Mouse (Mus musculus): ENCODE data around the gene Pi16. TPM values are rescaled to one million over a fixed set of nuclear protein-coding genes. Genes with fewer than 3 reads are reported as not detected.

Pi16 gene
- polyA plus RNA-seq, 1 experiment from 2014 or later, result 2.2 TPM

- H3K4me2 ChIP-seq (ENCODE audit: low read depth, low read length), result no peak overlapping the region
- H3K9ac ChIP-seq (replicated peaks), result no peak overlapping the region
- H3K4me3 ChIP-seq (ENCODE audit: low read depth, low read length), result no peak overlapping the region
- H3K9me3 ChIP-seq (ENCODE audit: low read length), result no peaks in the 10 kb centered on the region
- peaks cover 50% of the 10 kb centered on the region for H3K36me3 ChIP-seq (replicated peaks; ENCODE audit: insufficient read depth, low read length)
- no peak for TF ChIP-seq CTCF (IDR thresholded peaks at IDR 0.05; ENCODE audit: low read depth)
- no peak for TF ChIP-seq EP300 (IDR thresholded peaks at IDR 0.05; ENCODE audit: low read depth)
- H3K27me3 ChIP-seq (ENCODE audit: insufficient read depth, low read length), result no peaks in the 10 kb centered on the region
- H3K4me1 ChIP-seq (ENCODE audit: insufficient read depth), result peaks cover 29% of the 10 kb centered on the region
- no peak for DNase-seq
- no peak for ATAC-seq
- WGBS (ENCODE audit: insufficient replicate concordance), result 92% methylated on average over 6 of the region's 6 CpGs
- no peak overlapping the region for H3K27ac ChIP-seq (ENCODE audit: low read depth)
Measured at GRCm38 (mm10) chr17:29301421-29301820, 16.1 kb upstream of the Pi16 start.

GRCm38 (mm10) chr17:29302149-29302548 is 15.3 kb upstream of the Pi16 start:
- Histone ChIP-seq H3K36me3 (replicated peaks; ENCODE audit: insufficient read depth, low read length) (peaks cover 43% of the 10 kb centered on the region), H3K27ac (ENCODE audit: low read depth) (no peak overlapping the region), H3K9ac (replicated peaks) (no peak overlapping the region), H3K4me1 (ENCODE audit: insufficient read depth) (peaks cover 27% of the 10 kb centered on the region), H3K4me3 (ENCODE audit: low read depth, low read length) (no peak overlapping the region), H3K4me2 (ENCODE audit: low read depth, low read length) (no peak overlapping the region), H3K27me3 (ENCODE audit: insufficient read depth, low read length) (no peaks in the 10 kb centered on the region), H3K9me3 (ENCODE audit: low read length) (no peaks in the 10 kb centered on the region)
- WGBS (ENCODE audit: insufficient replicate concordance), result 63% methylated on average over 5 of the region's 5 CpGs
- ATAC-seq, result no peak
- no peak for DNase-seq
- TF ChIP-seq EP300 (IDR thresholded peaks at IDR 0.05; ENCODE audit: low read depth), result no peak
- no peak for TF ChIP-seq CTCF (IDR thresholded peaks at IDR 0.05; ENCODE audit: low read depth)

- Histone ChIP-seq H3K9me3 (ENCODE audit: low read length) (no peaks in the 10 kb centered on the region), H3K4me1 (ENCODE audit: insufficient read depth) (peaks cover 27% of the 10 kb centered on the region), H3K36me3 (replicated peaks; ENCODE audit: insufficient read depth, low read length) (peaks cover 34% of the 10 kb centered on the region), H3K4me3 (ENCODE audit: low read depth, low read length) (no peak overlapping the region), H3K27ac (ENCODE audit: low read depth) (peak overlapping the region; percentile 64; the same call in 1 of the 2 replicates), H3K27me3 (ENCODE audit: insufficient read depth, low read length) (no peaks in the 10 kb centered on the region), H3K9ac (replicated peaks) (no peak overlapping the region), H3K4me2 (ENCODE audit: low read depth, low read length) (no peak overlapping the region)
- no peak for DNase-seq
- ATAC-seq, result no peak
- 57% methylated on average over 3 of the region's 3 CpGs for WGBS (ENCODE audit: insufficient replicate concordance)
- TF ChIP-seq EP300 (IDR thresholded peaks at IDR 0.05; ENCODE audit: low read depth), result no peak
- TF ChIP-seq CTCF (IDR thresholded peaks at IDR 0.05; ENCODE audit: low read depth), result peak; percentile 52
Measured at GRCm38 (mm10) chr17:29303087-29303486, 14.4 kb upstream of the Pi16 start.

- Histone ChIP-seq H3K36me3 (replicated peaks; ENCODE audit: insufficient read depth, low read length) (peaks cover 30% of the 10 kb centered on the region), H3K9ac (replicated peaks) (no peak overlapping the region), H3K4me3 (ENCODE audit: low read depth, low read length) (no peak overlapping the region), H3K4me1 (ENCODE audit: insufficient read depth) (peaks cover 27% of the 10 kb centered on the region), H3K27ac (ENCODE audit: low read depth) (peak overlapping the region; percentile 64), H3K27me3 (ENCODE audit: insufficient read depth, low read length) (no peaks in the 10 kb centered on the region), H3K9me3 (ENCODE audit: low read length) (no peaks in the 10 kb centered on the region), H3K4me2 (ENCODE audit: low read depth, low read length) (peak overlapping the region; percentile 56; the same call in 1 of the 2 replicates)
- no peak for DNase-seq
- peak; percentile 41 for ATAC-seq
- WGBS (ENCODE audit: insufficient replicate concordance), result 46% methylated on average over 3 of the region's 3 CpGs
- TF ChIP-seq CTCF (IDR thresholded peaks at IDR 0.05; ENCODE audit: low read depth) (no peak), EP300 (IDR thresholded peaks at IDR 0.05; ENCODE audit: low read depth) (no peak)
Measured at GRCm38 (mm10) chr17:29303856-29304255, 13.6 kb upstream of the Pi16 start.

GRCm38 (mm10) chr17:29304376-29305057 is 13.0 kb upstream of the Pi16 start:
- ATAC-seq, result no peak
- peak overlapping the region; percentile 13 for H3K4me3 ChIP-seq (ENCODE audit: low read depth, low read length)
- 28% methylated on average over 13 of the region's 13 CpGs for WGBS (ENCODE audit: insufficient replicate concordance)
- H3K4me1 ChIP-seq (ENCODE audit: insufficient read depth), result peaks cover 27% of the 10 kb centered on the region
- peak overlapping the region; percentile 56 for H3K4me2 ChIP-seq (ENCODE audit: low read depth, low read length)
- no peaks in the 10 kb centered on the region for H3K9me3 ChIP-seq (ENCODE audit: low read length)
- H3K36me3 ChIP-seq (replicated peaks; ENCODE audit: insufficient read depth, low read length), result peaks cover 26% of the 10 kb centered on the region
- no peaks in the 10 kb centered on the region for H3K27me3 ChIP-seq (ENCODE audit: insufficient read depth, low read length)
- no peak for DNase-seq
- H3K27ac ChIP-seq (ENCODE audit: low read depth), result peak overlapping the region; percentile 64
- no peak for TF ChIP-seq EP300 (IDR thresholded peaks at IDR 0.05; ENCODE audit: low read depth)
- TF ChIP-seq CTCF (IDR thresholded peaks at IDR 0.05; ENCODE audit: low read depth), result no peak
- peak overlapping the region; percentile 21 for H3K9ac ChIP-seq (replicated peaks)

GRCm38 (mm10) chr17:29305058-29305806 is 12.2 kb upstream of the Pi16 start:
- Histone ChIP-seq H3K4me3 (ENCODE audit: low read depth, low read length) (peak overlapping the region; percentile 13), H3K27me3 (ENCODE audit: insufficient read depth, low read length) (no peaks in the 10 kb centered on the region), H3K4me2 (ENCODE audit: low read depth, low read length) (peak overlapping the region; percentile 56), H3K36me3 (replicated peaks; ENCODE audit: insufficient read depth, low read length) (peaks cover 19% of the 10 kb centered on the region), H3K27ac (ENCODE audit: low read depth) (peak overlapping the region; percentile 48), H3K9ac (replicated peaks) (peak overlapping the region; percentile 21), H3K9me3 (ENCODE audit: low read length) (no peaks in the 10 kb centered on the region), H3K4me1 (ENCODE audit: insufficient read depth) (peaks cover 27% of the 10 kb centered on the region)
- DNase-seq (no peak), ATAC-seq (no peak)
- 23% methylated on average over 15 of the region's 15 CpGs for WGBS (ENCODE audit: insufficient replicate concordance)
- TF ChIP-seq CTCF (IDR thresholded peaks at IDR 0.05; ENCODE audit: low read depth) (no peak), EP300 (IDR thresholded peaks at IDR 0.05; ENCODE audit: low read depth) (no peak)
